Mouse (Mus musculus) kidney, adult 2 months (tissue): ENCODE measurements around the gene Dsn1. TPM values are rescaled to one million over a fixed set of nuclear protein-coding genes. Genes with fewer than 3 reads are reported as not detected.

Source experiments
- DNase-seq: peaks from one replicate; pipeline ENCODE4 v3.0.0; 2021
- H3K27ac ChIP-seq: fragments of 200-500 bp; 2 replicates; pipeline ENCODE4 v1.5.1; 2012; ENCODE audit warnings: low read depth, low read length, control low read depth, inconsistent platforms; ENCODE audit not compliant: insufficient read depth
- H3K27me3 ChIP-seq: fragments of 200-500 bp; replicated peaks from 2 replicates; pipeline ENCODE4 v1.6.1; 2012; ENCODE audit warnings: mild to moderate bottlenecking, moderate library complexity, low read length, inconsistent platforms; ENCODE audit not compliant: control insufficient read depth, insufficient read depth
- H3K36me3 ChIP-seq: fragments of 200-500 bp; 2 replicates; pipeline ENCODE4 v1.6.1; 2012; ENCODE audit warnings: mild to moderate bottlenecking, moderate library complexity, low read length, inconsistent platforms; ENCODE audit not compliant: control insufficient read depth, insufficient read depth
- H3K4me1 ChIP-seq: fragments of 200-500 bp; 2 replicates; pipeline ENCODE4 v1.6.1; 2011; ENCODE audit warnings: low read length; ENCODE audit not compliant: control insufficient read depth, insufficient read depth
- H3K4me3 ChIP-seq: fragments of 200-500 bp; 2 replicates; pipeline ENCODE4 v1.5.1; 2011; ENCODE audit warnings: mild to moderate bottlenecking, low read depth, low read length, control low read depth; ENCODE audit not compliant: insufficient read depth
- CTCF ChIP-seq: fragments of 200-500 bp; conservative IDR thresholded peaks from 2 replicates; pipeline ENCODE4 v1.5.1; 2011; ENCODE audit warnings: low read depth, mild to moderate bottlenecking, control low read depth, low read length, moderate library complexity, mixed read lengths; ENCODE audit not compliant: insufficient read depth, insufficient read length
- POLR2A ChIP-seq: fragments of 200-500 bp; IDR thresholded peaks from one replicate; pipeline ENCODE4 v1.6.1; 2011; ENCODE audit warnings: low read depth, low read length, control low read depth
- WGBS: fragments of 180-500 bp; shearing (Covaris S2); methylation state at CpG from one replicate; pipeline ENCODE4 v1.1.7; 2018; 5-methylcytosine and 5-hydroxymethylcytosine counted together
- polyA plus RNA-seq: library from polyadenylated mRNA; depleted of rRNA; stranded (reverse); fragments of >200 nt; gene quantifications from 2 replicates; pipeline ENCODE4 v1.2.3, GENCODE M21; 2012

Gene Dsn1
- polyA plus RNA-seq, 1 experiment, result 2.0 TPM

DNA sequence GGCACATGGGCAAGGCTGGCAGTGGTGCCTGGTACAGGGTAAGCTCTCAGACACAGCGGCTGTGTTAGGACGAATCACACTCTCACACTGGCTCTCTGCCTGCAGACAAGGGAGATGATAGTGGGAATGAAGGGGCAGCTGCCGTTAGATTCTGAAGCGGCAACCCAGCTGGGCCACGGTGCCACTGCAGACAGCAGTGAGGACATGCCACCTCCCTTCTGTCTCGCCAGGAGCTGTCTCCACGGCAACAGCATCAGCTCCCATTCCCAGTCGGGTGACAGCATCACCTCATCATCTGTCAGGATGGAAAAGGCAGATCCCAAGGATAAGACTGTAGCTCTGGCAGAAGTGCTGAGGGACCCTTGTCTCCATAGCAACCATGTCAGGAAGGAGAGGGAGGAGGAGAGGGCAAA is 42.9 kb upstream of the Dsn1 start:
- no peaks in the 10 kb centered on the region for H3K27me3 ChIP-seq
- DNase-seq, result no peak
- no peak overlapping the region for H3K27ac ChIP-seq
- no peaks in the 10 kb centered on the region for H3K36me3 ChIP-seq
- WGBS, result 77% methylated on average over 8 of the region's 8 CpGs
- no peaks in the 10 kb centered on the region for H3K4me1 ChIP-seq
- no peak overlapping the region for H3K4me3 ChIP-seq
- no peak for TF ChIP-seq POLR2A
- TF ChIP-seq CTCF, result no peak

DNA sequence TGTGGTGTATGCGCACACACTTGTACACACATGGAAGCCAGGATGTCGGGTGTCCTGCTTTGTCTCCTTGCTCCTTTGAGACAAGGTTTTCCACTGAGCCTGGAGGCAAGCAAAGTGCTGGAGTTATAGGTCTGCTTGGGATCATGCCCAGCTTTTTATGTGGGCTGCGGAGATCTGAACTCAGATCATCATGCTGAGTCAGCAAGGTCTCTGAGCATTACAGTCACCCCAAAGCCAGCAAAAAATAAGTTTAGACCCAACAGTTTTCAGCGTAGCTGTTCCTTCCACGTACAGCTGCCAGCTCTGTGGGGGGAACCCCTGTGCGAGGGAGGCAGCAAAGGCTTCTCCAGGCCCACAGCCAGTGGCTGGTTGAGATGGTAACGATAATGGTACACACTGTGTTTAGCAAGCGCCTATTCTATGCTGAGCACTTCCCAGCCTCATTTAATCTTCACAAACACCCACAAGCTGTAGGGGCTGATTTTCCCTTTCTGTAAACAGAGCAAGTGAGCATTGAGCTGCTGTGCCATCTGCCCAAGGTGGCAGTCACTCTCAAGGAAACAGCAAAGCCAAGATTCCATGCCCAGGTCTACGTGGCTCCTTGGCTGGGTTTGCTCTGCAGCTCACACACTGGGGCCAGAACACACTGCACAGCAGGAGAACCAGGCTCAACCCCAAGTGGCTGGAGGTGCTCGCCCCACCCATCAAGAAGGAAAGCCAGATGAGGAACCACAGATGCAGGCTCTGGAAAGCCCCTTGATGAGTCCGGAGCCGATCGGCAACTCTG is 41.6 kb upstream of the Dsn1 start:
- H3K27me3 ChIP-seq, result no peaks in the 10 kb centered on the region
- no peaks in the 10 kb centered on the region for H3K36me3 ChIP-seq
- no peak for DNase-seq
- H3K27ac ChIP-seq, result no peak overlapping the region
- TF ChIP-seq CTCF (no peak), POLR2A (no peak)
- no peaks in the 10 kb centered on the region for H3K4me1 ChIP-seq
- WGBS, result 84% methylated on average over 13 of the region's 13 CpGs
- H3K4me3 ChIP-seq, result no peak overlapping the region

DNA sequence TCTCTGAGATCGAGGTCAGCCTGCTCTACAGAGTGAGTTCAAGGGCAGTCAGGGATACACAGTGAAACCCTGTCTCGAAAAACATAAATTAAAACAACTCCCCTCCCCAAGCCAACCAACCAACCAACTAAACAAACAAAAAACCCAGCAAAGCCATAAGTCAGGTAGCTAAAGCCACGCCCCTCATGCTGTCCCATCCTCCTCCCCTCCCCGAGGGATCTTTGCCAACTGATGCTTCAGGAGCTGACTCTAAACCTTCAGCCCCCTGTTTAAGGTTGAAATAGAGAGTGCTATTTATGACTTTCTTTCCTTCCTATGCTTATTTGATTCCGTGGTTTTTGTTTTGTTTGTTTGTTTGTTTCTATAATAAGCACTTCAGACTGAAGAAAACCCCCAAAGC is 40.0 kb upstream of the Dsn1 start:
- no peak for TF ChIP-seq CTCF
- no peak for TF ChIP-seq POLR2A
- no peak overlapping the region for H3K4me3 ChIP-seq
- no peaks in the 10 kb centered on the region for H3K27me3 ChIP-seq
- no peaks in the 10 kb centered on the region for H3K36me3 ChIP-seq
- H3K4me1 ChIP-seq, result no peaks in the 10 kb centered on the region
- WGBS, result 77% methylated on average over 5 of the region's 5 CpGs
- DNase-seq, result no peak
- H3K27ac ChIP-seq, result no peak overlapping the region

DNA sequence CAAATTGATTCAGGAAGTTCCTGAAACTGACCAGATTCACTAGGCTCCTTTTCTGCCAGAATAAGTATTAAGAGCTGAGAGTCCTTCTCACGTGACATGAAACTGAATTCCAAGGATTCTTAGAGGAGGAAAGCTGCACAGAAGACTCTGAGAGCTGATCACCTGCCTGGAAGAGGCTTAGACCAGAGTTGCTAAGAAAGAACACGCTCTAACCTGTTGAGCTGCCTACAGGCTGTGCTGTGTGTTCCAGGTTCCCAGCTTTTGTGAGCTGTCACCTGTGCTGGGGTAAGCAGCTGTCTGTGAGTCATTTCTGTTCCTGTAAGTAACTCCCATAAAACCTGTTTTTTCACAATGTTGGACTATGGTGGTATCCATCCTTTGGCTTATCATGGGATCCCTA is 39.0 kb upstream of the Dsn1 start:
- Histone ChIP-seq H3K27me3 (no peaks in the 10 kb centered on the region), H3K4me1 (no peaks in the 10 kb centered on the region), H3K4me3 (no peak overlapping the region), H3K27ac (no peak overlapping the region), H3K36me3 (no peaks in the 10 kb centered on the region)
- TF ChIP-seq CTCF (no peak), POLR2A (no peak)
- 92% methylated on average over 2 of the region's 2 CpGs for WGBS
- DNase-seq, result no peak

DNA sequence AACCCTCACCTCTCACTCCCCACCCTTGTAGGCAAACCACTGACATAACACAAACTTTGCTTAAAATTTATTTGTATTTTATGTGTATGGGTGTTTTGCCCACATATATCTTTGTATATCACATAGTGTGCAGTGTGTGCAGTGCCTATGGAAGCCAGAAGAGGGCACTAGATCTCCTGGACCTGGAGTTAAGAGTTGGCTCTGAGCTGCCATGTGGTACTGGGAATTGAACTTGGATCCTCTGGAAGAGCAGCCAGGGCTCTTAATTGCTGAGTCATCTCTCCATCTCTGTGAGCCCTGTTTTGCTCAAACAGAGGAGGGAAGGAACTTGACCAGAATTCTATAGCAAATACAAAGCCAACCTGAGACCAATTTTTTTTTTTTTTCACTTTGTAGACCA is 37.0 kb upstream of the Dsn1 start:
- H3K4me3 ChIP-seq, result no peak overlapping the region
- no peaks in the 10 kb centered on the region for H3K4me1 ChIP-seq
- no peaks in the 10 kb centered on the region for H3K36me3 ChIP-seq
- TF ChIP-seq CTCF (peak; percentile 32), POLR2A (no peak)
- no peak for DNase-seq
- H3K27ac ChIP-seq, result no peak overlapping the region
- H3K27me3 ChIP-seq, result no peaks in the 10 kb centered on the region

DNA sequence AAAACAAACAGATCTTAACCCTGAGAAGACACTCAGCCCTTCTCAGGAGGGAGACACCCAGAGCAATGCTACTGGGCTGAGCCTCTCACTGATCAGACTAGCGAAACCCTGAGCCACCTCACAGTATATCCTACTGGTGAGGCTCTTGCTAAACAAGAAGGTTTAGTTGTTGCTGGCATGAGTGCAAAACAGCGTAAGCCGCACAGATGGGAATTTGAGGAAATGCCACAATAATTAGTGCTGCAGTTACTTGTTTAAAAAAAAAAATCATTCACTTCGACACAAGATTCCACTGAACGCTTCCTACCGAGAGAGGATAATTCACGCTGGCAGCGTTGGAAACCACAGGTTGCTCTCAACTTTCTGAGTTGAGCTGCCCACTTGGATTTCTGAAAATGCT is 36.6 kb upstream of the Dsn1 start:
- H3K27me3 ChIP-seq, result no peaks in the 10 kb centered on the region
- no peak overlapping the region for H3K27ac ChIP-seq
- no peaks in the 10 kb centered on the region for H3K4me1 ChIP-seq
- TF ChIP-seq POLR2A (no peak), CTCF (no peak)
- H3K4me3 ChIP-seq, result no peak overlapping the region
- DNase-seq, result no peak
- H3K36me3 ChIP-seq, result no peaks in the 10 kb centered on the region
- 74% methylated on average over 8 of the region's 8 CpGs for WGBS

DNA sequence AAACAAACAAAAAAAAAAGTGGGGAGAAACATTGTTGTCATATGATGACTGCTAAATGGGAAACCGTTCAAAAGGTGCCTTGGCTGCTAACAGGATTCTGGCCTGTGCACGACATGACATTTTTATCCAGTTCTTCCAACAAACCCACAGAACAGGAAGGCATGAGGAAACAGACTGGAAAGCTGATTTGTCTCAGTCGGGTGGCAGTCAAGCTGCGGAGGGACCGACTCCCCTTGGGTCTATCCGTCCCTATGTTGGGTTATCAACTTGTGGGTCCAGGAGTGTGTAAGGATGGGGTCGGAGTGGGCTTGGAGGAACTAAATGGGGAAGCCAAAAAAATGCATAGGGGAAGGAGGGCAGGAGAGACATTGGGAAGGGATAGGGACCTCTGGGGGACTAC is 34.5 kb upstream of the Dsn1 start:
- Histone ChIP-seq H3K27me3 (no peaks in the 10 kb centered on the region), H3K27ac (no peak overlapping the region), H3K4me3 (no peak overlapping the region), H3K36me3 (no peaks in the 10 kb centered on the region), H3K4me1 (no peaks in the 10 kb centered on the region)
- no peak for TF ChIP-seq POLR2A
- TF ChIP-seq CTCF, result no peak
- 80% methylated on average over 7 of the region's 7 CpGs for WGBS
- DNase-seq, result no peak

DNA sequence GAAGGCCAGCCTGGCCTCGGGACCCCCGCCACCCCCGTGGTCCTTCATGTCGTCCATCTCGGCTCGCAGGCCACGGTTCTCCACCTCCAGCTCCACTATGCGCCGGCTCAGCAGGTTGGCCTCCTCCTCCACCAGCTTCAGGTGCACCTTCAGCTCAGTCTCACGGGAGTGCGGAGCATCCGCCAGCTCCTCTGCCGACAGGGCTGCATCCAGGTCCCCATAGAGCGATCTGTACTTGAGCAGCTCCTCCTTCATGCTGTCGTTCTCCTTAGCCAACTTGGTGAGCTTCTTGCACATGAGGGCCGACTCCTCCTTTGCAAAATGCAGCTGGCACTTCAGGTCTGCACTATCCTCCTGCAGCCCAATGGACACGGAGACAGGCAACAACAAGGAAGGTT is 33.7 kb upstream of the Dsn1 start:
- 82% methylated on average over 17 of the region's 17 CpGs for WGBS
- no peaks in the 10 kb centered on the region for H3K4me1 ChIP-seq
- no peaks in the 10 kb centered on the region for H3K36me3 ChIP-seq
- TF ChIP-seq POLR2A, result no peak
- TF ChIP-seq CTCF, result no peak
- H3K4me3 ChIP-seq, result no peak overlapping the region
- no peak for DNase-seq
- H3K27me3 ChIP-seq, result no peaks in the 10 kb centered on the region
- no peak overlapping the region for H3K27ac ChIP-seq
